Mouse (Mus musculus) olfactory bulb, adult 2 months (tissue): ENCODE measurements around the gene Thrap3.

Source experiments
- CTCF ChIP-seq: fragments of 200-500 bp; IDR thresholded peaks from 2 replicates; pipeline ENCODE4 v1.5.1; 2012; ENCODE audit warnings: low read depth, mild to moderate bottlenecking, low read length, moderate library complexity; ENCODE audit not compliant: insufficient read depth
- POLR2A ChIP-seq: fragments of 200-500 bp; IDR thresholded peaks from 2 replicates; pipeline ENCODE4 v1.6.1; 2012; ENCODE audit warnings: mild to moderate bottlenecking, low read depth, low read length, moderate library complexity; ENCODE audit not compliant: insufficient read depth

DNA sequence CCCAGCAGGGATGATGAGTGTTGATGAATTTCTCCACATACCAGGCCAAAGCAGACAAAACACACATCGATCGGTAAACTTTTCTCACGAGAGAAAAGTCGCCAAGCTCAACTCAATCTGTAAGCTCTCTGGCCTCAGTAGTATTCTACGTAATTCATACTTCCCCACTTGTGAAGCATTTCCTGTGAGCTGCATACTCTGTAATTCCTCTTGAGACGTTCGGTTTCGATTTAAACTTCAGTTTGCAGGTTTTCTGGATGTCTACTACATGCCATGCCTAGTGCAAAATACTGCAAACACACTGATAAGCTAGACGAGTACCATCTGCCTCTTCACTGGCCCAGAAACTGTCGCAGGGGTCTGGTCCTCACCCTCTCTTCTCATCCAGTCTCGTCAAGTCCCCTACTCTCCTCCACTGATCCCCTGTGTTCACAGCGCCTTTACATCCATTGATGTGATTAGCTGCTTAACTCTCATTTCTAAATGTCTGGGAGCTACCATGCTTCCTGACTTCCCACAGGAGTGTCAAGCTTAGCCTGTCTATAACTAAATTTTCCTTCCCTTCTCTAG is 2.2 kb upstream of the Thrap3 start:
- TF ChIP-seq CTCF (no peak), POLR2A (no peak)
